Mouse (Mus musculus) ovary, postnatal 10 days (tissue): ENCODE measurements at regions not wholly inside any gene's neighbourhood (a gene's known extent, or its start where the extent isn't known, plus 50 kb on each side); places are given as distances from the start of the nearest gene placed in this dataset.

Experiments used
- DNase-seq: peaks from one replicate; pipeline ENCODE4 v3.0.0; 2022; ENCODE audit warnings: low spot score

DNA sequence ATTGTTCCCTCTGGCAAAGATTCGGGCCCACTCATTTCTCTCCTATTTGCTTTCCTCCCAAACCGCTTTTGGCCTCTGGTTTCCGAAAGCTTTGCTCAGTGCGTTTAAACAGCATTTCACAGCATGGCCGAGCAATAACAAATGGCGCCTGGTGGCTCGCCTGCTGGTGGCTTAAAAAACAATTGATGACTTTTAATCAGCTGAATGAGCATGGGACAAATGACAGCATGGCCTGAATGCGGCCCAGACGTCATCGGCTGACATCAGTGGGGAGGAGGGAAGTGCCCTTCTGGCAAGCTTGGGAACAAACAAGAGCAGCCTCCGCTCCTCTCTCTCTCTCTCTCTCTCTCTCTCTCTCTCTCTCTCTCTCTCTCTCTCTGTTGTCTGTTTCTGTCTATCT, 362.3 kb downstream of the Bcor start:
- DNase-seq, result no peak

GRCm38 (mm10) chrX:11798326-11798725, 361.8 kb downstream of the Bcor start:
- DNase-seq, result no peak

DNA sequence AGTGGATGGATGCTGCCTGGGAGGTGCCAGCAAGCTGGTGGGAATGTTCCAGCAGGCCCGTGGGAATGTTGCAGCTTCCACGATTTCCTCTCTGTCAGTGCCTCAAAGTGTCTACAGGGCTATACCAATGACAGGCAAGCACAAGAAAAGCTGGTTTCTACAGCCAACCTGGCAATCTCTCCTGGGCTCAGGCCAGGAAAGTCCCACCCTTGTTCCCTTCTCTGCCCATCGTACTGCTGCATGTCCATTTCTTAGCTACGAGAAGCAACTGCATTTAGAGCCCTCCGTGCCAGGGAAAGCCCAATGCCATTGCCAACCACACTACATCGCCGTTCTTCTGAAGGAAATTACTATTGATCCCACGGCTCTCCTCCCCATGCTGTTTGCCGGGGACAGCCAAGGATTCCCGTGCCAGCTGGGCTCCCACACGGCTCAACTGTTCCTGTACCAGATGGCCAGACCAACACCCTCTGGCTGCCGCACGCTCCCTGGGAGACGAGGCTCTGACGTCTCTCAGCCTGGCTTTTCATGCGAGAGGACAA, 359.7 kb downstream of the Bcor start:
- DNase-seq, result no peak

DNA sequence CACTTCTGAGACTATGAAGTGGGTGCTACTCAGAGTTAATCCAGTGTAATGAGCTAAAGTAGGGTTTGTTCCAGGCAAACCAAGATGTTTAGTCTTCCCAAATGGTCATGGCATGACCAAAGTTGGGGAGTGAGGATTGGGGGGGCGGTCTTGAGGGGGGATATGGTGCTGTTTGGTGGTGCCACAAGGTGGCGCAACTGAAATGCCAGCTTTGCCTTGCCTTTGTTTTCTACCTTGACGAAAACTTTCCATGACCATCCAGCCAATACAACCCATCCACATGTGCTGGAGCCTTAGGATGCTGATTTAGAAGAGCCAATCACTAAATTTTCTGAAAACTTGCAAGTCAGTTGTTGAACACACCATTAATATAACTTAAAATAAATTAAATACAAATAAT, 358.9 kb downstream of the Bcor start:
- no peak for DNase-seq

- DNase-seq, result no peak
Measured at GRCm38 (mm10) chrX:11801621-11802020, 358.5 kb downstream of the Bcor start.

GRCm38 (mm10) chrX:11802074-11802899, 357.9 kb downstream of the Bcor start:
- no peak for DNase-seq

GRCm38 (mm10) chrX:11803239-11803638, 356.9 kb downstream of the Bcor start:
- DNase-seq, result no peak

- DNase-seq, result no peak
Measured at GRCm38 (mm10) chrX:11806896-11807252, 353.3 kb downstream of the Bcor start.

DNA sequence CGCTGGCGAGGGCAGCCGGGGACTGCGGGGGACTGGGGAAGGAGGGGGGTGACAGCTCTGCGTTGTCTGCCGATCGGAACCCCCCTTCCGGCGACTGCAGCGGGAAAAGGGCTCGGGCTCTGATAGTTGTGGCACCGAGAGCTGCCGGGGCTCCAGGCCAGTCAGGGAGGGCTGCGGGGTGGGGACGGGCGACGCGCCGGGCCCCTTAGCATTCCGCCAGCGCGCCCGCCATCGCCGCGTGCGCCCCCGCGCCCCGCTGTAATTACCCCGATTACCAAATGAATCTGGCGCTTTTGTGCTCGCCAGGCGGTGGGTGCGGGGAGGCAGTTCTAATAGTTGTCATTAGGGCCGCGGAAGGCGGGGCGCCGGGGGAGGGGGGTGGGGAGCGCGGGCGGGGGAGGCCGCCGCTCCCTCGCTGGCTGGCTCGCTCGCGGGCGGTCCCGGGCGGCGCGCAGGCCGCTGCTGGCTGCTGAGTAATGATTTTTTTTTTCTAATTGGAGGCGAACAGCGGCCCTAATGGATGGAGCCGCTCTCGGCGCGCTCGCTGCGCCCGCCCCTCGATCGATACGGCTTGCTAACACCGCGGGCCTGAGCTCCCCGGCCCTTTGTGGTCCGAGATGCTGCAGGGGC, 352.8 kb downstream of the Bcor start:
- peak; percentile 13 for DNase-seq

GRCm38 (mm10) chrX:11807883-11808262, 352.3 kb downstream of the Bcor start:
- DNase-seq, result no peak

DNA sequence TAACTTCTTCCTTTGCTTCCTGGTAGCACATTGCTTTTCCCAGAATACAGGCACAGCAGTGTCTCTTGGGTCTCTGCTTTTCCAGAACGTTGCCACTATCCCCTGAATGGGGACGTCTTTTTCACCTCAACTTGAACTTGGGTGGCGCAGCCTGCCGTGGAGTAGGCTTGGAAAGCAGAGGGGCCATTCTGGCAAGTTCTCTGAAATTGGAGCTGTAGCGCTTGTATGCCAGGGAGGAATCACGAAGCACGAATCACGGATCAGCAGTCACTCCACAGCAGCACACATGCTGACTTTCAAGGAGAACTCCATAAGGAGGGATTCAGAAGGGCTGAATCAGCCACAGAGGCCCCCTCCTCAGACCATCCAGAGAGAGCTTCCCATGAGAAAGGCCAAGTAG, 351.2 kb downstream of the Bcor start:
- no peak for DNase-seq

GRCm38 (mm10) chrX:11814861-11815260, 345.3 kb downstream of the Bcor start:
- no peak for DNase-seq

GRCm38 (mm10) chrX:11815864-11816263, 344.3 kb downstream of the Bcor start:
- no peak for DNase-seq

DNA sequence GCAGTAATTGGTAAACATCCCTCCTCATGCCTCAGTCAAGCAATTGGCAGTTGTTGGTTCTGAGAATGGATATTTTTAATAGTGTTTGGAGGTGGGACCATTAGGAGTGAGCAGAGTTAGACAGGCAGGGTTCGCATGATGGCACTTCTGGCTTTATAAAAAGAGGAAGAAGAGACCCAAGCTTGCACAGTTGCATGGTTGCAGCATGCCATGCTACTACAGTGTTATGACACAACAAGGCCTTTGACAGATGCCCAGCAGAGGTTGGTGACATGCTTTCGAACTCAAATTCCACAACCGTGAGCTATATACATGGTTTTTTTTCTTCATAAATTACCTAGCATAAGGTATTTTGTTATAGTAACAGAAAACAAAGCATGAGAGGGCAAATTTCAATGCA, 341.5 kb downstream of the Bcor start:
- no peak for DNase-seq

GRCm38 (mm10) chrX:11821165-11821564, 339.0 kb downstream of the Bcor start:
- DNase-seq, result no peak

DNA sequence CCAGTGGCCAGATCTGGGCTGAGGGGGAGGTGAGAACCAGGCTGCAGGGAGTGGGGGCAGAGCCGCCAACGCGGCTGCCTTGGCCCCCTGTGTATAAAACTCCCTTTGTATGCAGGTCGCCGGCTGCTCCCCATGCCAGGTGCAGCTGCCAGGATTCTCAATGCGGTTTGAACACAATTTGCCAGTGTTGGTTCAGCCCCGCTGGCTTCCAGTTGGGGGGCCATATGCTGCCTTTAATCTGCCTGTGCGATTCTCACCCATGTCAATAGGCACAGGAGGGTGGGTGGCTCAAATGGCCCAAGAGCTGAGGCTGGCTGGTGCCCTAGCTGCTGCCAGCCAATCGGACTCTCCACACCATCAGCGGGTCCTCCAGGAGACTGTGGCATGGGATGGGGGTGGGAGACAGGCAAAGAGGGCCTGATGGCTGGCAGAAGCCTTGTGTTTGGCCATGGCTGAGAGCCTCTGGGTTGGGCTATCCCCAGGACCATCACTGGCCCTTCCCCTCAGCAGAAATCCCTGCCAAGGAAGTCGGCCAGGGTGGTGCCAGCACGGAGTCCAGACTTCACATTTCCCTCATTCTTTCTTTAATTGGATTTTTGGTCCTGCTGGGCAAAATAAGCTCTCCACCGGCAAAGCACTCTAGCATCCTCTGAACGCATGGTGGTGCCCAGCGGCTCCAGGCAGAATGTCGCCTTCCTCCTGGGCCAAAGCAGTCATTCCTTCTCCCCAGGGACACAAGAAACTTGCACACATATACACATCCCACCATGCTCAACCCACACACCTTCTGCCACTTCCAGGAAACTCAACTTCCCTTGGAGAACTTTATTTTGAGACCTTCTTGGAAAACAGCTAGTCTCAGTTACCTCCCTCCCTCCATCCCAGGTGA, 338.0 kb downstream of the Bcor start:
- DNase-seq, result no peak

DNA sequence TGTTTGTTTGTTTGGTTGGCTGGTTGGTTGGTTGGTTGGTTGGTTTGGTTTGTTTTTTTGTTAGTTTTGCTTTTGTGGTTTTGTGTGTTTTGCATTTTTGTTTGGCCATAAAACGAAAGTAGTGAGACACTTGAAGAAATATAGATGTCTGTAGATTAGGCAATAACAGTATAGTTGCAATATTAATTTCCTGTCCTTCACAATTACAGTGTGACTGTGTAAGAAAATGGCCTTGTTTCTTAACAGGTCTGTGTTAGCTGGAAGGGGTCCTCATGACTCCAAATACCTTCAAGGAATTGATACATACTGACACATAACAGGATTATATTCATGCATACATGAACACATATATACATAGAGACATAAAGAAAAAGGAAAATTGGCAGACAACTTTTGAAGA, 334.2 kb downstream of the Bcor start:
- no peak for DNase-seq

DNA sequence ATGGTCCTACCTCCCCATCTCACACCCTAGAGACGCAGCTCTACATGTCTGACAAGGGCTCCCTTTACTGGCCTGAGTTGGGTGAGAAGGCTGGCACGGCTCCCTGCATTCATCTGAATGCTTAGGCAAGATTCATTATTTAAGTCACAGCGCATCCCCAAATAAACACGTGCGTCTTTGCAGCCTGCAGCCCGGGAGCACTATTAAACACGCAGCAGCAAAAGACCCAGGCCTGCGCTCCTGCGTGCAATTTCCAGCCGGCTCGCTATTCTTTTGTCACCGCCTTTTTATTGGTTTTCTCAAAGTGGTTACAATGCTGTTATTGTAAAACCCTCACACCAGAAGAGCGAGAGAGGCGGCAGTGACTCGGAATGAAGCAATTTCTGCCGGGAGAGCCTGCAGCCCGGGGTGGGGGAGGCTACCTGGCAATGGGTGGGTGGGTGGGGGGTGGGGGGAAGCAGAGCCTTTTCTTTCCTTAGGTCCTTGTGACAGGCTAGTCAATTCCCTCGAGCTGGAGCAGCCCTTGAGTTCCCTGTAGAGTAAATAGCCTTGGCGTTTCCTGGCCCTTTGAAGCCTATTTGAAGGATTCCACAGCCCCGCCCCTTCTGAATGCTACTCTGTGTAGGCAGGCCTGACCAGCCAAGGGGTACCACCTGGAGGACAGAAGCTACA, 333.3 kb downstream of the Bcor start:
- DNase-seq, result no peak

DNA sequence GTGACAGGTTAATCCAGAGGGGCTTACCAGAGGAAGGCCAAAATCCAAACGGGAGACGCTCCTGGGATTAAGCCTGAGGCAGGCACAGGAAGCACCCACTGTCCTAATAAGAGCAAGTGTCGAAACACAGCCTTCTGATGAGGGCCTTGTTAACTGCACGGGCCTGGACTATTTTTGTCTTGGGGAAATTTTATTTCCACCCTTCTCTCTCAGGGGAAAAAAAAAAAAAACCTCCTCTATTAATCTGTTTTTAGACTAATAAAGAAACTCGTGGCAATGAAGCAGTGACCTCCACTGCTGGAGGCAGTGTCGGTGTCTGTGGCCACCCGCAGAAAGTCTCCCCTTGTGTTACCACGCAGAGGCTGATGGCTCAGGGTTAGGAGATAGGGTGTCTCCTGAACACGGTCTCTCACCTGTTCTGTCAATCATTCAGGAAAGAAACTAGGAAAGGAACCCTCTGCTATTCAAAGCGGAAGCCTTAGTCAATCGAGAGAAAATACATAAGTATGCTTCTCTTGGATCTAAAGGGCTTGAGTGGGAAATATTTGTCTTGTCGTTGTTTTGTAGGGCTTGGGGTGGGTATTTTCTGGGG, 330.6 kb downstream of the Bcor start:
- DNase-seq, result no peak

DNA sequence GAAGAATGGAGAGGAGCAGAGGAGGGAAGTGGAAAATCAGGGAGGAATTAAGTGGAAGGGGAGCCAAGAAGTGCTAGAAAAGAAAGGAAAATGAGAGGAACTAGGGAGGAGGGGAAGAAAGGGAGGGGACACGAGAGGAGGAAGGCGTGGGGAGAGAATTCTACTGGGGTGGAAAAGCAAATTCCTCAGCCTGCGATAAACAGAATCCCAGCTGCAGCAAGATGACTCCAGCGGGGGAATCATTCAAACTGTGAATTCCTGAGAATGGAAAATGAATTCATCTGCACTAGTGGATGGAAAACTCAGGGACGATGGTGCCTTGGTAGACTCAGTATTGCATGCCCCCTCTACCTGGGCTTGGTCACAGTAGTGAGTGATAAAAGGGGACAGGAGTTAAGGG, 322.6 kb downstream of the Bcor start:
- no peak for DNase-seq

DNA sequence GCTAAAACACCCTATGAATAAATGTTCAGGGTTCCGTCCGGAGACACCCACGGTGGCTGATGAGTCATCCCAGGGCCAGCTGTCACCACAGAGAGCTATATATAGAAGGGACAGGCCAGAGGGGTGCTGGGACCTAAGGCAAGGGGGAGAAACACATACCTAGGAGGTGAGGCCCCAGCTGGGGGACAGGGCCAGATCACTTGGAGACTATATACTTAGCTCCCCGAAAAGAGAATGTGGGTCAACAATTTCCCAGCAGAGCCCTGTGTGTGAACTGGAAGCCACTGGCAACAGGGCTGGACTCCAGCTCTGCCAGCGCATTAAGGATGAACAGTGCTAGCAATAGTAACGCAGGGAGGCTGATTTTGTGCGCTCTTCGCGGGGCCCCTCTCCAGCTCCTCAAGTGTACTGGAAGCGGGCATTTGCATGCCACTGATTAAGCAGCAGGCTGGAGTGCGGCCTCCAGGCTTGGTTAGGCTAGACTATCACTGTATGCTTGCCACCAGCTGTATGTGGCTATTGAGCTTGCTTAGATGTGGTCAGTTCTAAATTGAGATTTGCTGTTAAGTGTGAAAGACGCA, 320.4 kb downstream of the Bcor start:
- DNase-seq, result no peak
